Comparison of ENCODE assay signal across 10 mouse cellular contexts in the genomic region with DNA sequence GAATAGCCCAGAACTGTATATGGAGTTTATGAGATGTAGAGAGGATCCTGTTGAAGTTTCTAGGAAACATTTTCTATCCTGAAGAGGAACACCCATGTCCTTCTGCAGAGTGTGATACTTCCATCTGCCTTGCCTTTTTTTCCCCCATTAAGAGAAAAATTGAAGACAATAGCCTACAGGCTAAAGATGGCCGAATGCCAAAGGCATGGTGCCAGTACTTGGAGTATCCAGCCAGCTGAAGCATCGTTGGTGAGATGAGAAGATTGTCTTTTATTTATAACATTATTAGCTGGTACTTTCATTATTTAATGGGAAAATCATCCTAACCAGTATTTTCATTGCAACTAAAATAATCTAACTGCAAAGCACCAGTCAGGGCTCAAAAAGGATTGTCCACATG.
DNase-seq lines count a peak whose midpoint lies in the region.
"Had no signal": no experiment of that assay in that cellular context is flagged by ENCODE, and none has a peak within 500 bp of the region (broad histone marks: within the 10 kb centered on the region; RNA-seq: fewer than 3 reads in every experiment).

No protein-coding gene starts in this region.

- peak; percentile 70 to 77 for DNase-seq in cerebellum, postnatal 10 days
- DNase-seq in cerebellum, adult 11 months: no peak
- peak; percentile 3 to 44 for DNase-seq in kidney, postnatal 36 days
- no peak for DNase-seq in kidney, adult 8-10 months
- peak; percentile 11 for DNase-seq in urinary bladder, postnatal 14 days (ENCODE audit: low spot score)
- no peak for DNase-seq in urinary bladder, postnatal 36 days (ENCODE audit: low spot score in 2 of 2)
- DNase-seq in frontal cortex, postnatal 36 days (ENCODE audit: low spot score in 2 of 2): no peak
- no peak for DNase-seq in liver
- DNase-seq: heart, adult 2 months; liver, postnatal 0 days had no signal

Comparison
In these comparisons a context has a peak if more than half of its experiments do, and no peak if none do; other contexts are left out.
1. DNase-seq: peak in cerebellum, postnatal 10 days (2 of 2), kidney, postnatal 36 days (2 of 2) and urinary bladder, postnatal 14 days (single experiment); none in cerebellum, adult 11 months (single experiment), kidney, adult 8-10 months (0 of 2), urinary bladder, postnatal 36 days (0 of 2), frontal cortex, postnatal 36 days (0 of 2) and liver (single experiment).